Mouse (Mus musculus) spleen, postnatal 4 days (tissue): ENCODE results near the gene Pim1.
"Not testable (repeated sequence)": the region's sequence is repeated elsewhere in the genome, so short reads cannot be mapped to it uniquely, and the experiment has no call there.

ENCODE experiments used
- DNase-seq, 2 experiments: peaks; one replicate each; pipeline ENCODE4 v3.0.0; 2022; ENCODE audit warnings: low spot score in 2 of 2

Gene Pim1

DNA sequence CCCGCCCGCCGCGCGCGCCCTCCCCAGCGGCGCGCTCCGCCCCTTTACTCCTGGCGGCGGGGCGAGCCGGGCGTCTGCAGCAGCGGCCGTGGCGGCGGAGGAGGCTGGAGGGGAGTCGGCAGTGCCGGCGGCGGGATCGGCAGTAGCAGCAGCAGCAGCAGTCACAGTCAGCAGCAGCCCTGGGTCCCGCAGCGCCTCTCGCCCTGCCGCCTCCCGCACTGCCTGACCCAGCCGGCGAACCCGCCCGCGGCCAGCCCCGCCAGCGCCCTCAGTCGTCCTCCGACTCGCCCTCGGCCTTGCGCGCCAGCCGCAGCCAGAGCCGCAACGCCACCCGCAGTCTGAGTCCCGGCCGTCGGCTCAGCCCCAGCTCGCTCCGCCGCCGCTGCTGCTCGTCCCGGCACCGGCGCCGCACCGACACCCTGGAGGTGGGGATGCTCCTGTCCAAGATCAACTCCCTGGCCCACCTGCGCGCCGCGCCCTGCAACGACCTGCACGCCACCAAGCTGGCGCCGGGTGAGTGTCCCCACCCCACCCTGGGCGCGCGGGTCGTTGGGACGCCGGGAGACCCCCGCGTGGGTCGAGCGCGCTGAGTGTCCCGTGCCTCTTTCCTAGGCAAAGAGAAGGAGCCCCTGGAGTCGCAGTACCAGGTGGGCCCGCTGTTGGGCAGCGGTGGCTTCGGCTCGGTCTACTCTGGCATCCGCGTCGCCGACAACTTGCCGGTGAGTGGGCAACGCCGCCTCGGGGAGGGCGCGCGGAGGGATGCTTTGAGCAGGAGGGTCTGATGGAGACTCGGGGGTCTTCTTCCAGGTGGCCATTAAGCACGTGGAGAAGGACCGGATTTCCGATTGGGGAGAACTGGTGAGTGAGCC lies at the start of gene Pim1:
Pim1 (plus strand) TSS at position 41 of the 869 bp plus-strand sequence.
- peak in 1 of 2 experiments; percentile 90 for DNase-seq

DNA sequence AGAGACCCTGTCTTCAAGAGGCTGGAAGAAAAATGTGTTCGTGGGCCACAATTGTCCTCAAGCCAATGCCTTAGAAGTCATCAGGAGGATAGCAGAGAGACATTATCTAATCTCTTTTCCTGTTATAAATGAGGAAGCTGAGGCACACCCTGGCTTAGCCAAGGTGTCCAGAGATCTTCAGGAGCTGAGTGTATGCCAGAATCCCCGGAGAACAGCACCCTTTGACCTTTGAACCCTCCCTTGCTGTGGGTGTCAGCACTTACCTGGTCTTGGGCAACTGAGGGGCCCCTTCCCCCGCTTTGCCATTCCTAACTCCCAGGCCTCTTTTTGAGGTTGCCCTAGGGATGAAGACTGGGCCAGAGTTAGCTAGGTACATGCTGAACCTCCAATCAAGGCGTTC lies 49.0 kb upstream of the Pim1 start:
- no peak for DNase-seq

DNA sequence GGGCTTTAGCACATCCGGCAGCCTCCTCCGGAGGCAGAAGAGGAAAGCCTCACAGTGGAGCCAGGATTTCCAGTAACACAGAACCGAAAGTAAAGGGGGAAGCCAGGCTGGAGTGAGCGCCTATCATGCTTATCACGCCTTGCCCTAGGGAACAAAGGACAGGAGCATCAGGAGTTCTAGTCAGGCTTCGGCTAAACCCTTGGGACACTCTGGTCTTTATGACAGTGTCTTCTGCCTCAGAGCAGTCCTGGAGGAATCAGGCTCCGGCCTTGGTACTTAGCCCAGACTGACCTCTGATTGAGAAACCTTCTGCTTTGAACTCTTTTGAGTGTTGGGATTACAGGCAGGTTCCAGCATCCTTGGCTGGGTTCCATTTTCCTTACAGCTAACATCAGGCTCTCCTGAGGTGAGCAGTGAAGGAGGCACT lies 48.4 kb upstream of the Pim1 start:
- no peak for DNase-seq

DNA sequence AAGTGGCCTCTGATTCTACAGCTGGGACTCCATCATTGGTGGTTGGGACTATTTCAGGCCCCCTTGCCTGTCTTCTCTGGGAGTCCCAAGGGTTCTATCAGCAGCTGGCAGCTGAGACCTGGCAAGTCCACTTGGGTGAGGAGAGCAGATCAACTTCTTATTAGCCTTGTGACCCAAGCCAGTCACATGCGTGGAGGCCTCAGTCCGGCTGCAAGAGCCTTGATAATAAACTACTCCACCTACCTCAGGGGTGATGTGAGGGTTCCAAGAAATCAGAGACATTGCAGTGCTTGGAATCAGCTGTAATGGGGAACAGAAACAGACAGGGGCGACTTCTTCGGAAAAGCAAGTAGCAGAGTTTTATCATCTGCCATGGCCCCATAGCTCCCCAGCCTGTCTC lies 46.8 kb upstream of the Pim1 start:
- DNase-seq, result peak; percentile 67 to 76

DNA sequence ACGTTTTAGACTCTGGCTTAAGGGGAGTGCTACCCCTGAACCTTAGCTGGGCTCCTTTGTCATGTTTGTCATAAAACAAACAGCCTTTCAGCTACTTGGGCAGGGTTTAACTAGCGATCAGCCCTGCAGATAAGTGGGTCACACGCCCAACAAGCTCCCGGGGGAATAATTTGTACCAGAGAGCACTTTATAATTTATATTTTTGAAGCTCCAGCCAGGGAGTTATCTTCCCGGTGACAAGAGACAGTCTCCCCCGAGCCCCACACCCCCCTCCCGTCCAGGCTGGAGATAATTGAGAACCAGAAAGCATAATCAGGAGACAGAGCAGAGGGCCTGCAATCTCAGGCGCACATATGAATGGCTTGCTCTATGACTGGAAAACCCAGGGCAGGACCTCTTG lies 45.5 kb upstream of the Pim1 start:
- no peak for DNase-seq

DNA sequence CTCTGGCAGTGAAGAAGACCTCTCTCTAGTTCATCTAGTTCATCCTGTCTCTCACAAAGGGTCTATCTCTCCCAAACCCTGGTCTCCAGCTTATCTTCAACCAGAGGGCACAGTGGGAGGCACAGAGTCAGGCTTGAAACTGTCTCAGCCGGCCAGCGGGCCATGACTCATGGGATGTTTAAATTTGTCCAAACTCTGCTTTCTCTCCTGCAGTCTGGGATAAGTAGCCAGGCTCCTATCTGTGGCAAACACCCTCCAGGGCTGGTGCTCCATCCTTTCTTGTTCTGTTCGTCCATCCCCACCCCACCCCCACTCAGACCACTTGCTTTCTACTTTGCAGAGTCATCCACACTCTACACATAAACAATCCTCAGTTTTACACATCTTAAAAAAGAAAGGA lies 43.2 kb upstream of the Pim1 start:
- peak; percentile 78 to 79 for DNase-seq

DNA sequence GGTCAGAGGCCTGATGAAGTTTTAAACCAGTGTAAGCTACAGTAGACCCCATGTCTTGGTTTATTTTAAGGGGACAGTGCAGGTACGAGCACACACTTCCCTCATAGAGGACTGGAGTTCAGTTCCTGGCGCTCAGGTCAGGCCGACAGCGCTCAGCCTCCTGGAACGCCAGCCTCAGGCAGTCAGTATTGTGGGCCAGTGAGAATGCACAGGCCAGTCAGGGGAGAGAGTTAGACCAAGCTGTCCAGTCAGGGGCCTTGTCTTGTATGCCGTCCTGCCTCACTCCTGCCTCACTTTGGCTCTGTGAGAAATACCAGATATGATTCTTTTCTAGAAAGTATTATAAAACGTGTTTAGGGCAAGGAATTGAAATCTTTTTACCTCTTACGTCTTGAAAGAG lies 42.5 kb upstream of the Pim1 start:
- DNase-seq, result no peak

DNA sequence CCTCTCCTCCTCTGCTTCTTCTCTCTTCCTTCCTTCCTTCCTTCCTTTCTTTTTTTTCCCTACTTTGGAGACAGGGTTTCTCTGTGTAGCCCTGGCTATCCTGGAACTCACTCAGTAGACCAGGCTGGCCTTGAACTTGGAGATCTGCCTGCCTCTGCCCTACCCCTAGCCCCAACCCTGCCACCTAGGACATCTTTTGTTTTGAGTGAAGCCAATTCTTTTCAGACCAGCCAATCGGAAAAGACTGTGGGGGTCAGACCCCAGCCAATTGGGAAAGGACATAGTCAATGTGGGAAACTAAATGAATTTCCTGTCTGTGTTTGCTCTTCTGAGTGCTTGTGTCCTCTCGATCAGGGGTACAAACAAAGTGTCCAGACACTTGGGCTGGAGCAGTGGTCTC lies 42.0 kb upstream of the Pim1 start:
- DNase-seq, result no peak

DNA sequence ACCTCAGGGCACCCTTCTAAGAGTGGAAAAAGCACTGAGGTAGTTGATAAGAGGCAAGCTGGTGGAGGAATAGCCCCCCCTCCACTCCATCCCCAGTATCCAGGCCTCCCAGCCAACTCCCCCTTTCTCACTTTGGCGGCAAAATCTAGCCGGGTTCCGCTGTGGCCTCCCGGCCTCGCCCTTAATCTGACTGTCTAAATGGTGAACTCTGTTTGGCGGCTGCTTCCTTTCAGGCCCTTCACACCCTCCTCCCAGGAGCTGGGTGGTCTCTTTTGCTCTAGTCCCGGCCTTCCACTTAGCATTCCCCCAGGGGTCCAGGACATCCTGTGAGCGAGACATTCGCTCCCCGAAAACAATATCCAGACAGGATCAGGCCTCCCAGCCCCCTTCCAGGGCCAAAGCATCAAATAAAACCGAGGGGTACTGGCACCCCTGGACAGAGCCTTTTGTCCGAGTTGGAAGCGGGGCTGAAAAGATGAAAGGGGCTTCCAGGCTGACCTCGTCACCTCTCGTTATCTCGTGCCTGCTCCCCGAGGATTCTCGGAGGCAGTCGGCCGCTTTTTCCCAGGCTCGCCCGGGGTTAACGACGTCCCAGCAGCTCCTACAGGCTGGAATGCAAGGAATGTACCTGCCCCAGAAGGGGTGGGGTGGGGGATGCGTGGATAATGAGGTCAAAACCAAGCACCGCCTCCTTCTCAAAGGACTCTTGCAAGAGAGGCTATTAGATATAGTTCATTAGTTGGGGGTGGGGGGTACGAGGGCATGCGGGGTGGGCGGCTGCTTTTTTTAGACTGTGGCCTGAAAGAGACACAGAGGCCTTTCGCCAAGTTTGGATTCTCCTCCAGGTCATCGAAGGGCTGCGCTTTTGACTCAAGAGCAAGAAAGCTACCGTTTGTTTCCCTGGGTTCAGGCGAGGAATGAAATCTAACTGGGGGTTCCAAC lies 39.4 kb upstream of the Pim1 start:
- no peak for DNase-seq

DNA sequence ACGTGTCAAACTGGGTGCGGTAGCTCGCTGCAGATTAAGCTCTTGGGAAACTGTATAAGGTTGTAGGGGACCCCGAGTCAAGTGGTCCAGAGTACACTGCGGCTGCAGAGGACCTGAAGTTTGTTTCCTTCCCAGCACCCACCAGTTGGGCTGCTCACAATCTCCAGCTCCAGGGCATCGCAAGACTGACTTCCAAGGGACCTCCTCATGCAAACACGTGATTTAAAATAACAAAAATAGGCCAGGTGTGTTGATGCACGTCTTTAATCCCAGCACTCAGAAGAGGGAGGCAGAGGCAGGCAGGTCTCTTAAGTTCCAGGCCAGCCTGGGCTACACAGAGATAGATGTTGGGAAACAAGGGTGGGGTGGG lies 38.7 kb upstream of the Pim1 start:
- DNase-seq, result no peak

DNA sequence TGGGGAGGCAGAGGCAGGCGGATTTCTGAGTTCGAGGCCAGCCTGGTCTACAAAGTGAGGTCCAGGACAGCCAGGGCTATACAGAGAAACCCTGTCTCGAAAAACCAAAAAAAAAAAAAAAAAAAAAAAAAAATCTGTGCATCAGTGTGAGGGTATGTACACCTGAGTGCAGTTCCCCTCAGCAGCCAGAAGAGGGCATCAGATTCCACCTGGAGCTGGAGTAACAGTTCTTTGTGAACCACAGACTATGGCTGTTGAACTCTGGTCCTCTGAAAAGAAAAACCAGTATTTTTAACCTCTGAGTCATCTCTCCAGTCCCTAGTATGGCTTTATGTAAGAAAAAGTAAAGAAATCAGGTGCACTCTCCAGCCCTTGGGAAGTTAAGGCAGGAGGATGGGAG lies 36.4 kb upstream of the Pim1 start:
- not testable (repeated sequence) for DNase-seq

DNA sequence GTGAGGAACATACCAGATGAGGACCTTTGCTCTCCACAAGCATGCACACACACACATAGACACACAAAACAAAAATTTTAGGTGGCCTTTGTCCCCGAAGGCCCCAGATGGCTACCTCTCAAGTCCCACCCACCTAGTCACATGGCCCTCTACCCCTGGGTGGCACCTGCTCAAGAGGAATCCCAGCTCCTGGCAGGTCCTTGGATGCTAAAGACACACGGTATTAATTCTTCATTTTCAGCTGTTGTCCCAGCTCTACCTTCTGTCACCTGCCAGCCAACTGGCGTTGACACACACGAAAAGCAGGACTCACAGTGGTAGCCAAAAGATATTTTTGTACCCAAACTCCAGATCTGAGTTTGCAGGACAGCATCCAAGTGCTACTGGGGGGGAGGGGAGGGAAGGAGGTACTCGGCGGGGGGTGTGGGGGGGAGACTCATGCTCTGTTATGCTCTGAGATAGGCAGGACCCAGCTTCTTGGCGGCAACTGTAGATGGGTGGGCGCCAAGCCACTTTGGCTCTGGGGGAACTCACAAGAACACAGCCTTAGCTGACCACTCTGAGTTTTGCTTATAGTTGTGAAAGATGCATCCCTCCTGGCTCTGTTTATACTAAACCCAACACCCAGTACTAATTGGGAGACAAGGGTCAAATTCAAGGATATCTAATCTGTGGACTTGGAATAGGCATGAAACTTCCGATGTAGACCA lies 35.0 kb upstream of the Pim1 start:
- DNase-seq, result no peak

DNA sequence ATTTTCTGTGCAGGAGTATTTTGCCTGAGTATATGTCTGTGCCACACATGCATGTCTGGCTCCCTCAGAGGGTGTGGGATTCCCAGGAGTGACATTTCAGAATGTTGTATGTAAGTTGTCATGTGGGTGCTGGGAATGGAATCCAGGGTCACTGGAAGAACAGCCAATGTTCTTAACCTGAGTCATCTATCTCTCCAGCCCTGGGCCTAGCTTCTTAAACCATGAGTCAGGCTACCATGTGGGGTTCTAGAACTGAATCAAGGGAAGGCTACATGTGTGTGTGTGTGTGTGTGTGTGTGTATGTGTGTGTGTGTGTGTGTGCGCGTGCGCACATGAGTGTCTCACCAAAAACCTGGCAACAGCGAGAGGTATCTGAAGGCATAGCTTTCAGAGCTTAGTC lies 34.1 kb upstream of the Pim1 start:
- DNase-seq, result no peak

DNA sequence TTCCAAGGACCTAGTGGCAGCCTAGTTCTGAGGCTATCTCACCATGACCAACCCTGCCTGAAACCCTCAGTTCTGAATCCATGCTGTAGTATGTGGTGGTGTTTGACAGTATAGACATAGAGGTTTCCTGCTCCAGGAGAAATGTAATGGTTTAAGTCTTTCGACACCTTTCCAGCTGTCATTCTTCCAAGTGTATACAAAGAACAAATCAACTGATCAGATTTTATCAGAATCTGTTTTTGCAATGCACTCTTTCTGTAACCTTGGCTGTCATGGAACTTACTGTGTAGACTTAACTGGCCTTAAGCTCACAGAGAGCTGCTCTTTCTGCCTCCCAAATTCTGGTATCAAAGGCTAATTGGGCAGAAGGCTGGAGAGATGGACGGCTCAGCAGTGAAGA lies 33.6 kb upstream of the Pim1 start:
- DNase-seq, result no peak

DNA sequence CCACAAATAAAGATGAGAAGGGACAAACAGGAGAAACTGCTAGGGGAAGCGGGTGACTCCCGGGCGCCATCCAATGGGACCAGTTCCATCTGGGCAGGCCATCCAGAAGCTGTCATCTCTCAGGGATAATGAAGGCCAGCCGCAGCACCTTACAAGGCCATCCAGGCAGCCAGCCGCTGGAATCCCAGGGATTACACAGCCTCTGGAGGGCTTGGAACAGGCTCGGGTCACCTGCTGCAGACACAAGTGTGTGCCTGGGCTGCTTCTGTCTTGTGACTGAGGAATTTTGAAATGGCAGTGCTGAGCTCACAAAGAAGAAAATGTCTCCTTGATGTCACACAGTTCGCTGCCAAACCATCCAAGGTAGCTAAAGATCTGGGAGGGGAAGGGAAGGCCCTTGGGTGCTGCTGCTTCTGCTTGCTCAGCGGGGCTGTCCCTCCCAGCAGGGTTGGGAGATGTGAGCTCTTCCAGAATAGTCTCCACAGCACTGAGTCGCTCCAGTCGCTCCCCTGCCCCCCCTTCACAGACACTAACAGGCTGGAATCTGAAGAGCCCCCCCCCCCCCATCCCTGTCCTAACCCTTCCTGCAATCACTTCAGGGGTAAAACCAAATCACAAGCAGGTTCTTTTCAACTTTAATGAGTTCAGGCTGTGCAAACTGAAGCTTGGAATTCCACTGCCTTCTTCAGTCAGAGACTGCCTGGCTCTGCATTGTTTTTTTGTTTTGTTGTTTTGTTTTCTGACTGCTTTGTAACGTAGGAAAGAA lies 32.6 kb upstream of the Pim1 start:
- DNase-seq, result no peak

DNA sequence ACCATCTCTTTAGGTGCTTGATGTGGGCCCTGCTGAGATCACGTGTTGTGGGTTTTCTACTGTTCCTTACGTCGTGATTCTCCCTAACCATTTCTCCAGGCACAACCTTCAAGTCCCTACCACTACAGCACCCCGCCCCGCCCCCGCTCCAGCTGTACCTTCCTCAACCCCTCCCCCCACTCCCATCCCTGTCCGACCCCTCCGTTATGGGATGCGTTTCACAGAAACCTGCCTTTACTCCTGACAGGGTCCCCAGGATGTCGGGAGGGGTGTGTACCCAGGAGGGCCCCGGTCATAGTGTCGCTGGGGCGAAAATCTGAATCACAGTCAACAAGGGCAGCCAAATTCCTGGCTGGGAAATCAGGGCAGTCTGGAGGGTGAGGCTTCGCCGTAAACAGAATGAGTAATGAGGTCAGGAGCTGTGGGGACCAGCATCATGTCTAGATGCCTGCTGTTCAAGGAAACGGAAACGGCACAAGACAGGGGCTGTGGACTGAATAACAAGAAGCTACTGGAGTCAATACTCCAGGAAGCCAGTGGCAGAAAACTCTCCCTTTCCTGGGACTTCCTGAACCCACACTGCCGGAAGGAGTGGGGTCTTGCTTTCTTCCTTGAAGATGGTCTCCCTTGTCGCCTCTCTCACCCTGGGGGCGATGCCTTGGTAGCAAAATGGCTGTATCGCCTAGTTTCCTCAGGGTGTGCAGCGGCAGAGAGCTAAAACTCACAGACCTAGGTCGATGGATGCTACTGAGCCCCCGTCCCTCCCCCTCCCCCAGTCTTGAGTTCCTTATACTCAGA lies 31.0 kb upstream of the Pim1 start:
- no peak for DNase-seq

DNA sequence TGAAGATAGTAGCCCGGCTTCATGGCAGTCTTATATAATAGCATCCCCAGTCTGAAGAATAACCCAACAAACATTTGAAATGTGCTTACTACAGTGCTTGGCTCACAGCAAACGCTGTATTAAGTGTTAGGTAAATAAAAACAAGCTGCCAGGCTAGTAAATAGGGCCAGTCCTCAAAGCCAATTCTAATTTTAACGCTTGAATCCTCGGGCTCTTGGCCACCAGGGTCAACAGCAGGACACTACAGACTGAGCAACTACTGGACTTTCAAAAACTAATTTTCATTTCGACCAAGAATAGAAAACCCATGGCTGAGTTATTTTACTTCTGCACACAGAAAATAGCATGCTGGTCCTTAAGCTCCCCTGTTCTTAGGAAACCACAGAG lies 30.4 kb upstream of the Pim1 start:
- DNase-seq, result no peak

DNA sequence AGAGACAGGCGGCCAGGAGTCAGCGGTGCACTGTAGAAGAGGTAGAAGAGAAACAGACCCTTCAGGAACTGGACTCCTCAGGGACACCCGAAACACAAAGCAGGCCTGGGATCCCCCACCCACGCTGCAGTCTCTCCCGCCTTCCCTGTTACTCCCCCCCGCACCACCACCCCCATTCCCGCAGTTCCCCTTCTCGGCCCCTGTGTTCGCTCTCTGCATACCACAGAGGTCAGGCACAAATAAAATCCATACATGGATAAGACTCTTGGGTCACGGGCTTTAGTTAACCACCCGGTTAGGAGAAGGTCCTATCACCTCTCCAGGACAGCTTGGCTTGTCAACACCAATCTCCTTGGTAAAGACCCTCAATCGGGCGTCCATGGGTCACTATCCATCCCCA lies 26.9 kb upstream of the Pim1 start:
- no peak for DNase-seq

DNA sequence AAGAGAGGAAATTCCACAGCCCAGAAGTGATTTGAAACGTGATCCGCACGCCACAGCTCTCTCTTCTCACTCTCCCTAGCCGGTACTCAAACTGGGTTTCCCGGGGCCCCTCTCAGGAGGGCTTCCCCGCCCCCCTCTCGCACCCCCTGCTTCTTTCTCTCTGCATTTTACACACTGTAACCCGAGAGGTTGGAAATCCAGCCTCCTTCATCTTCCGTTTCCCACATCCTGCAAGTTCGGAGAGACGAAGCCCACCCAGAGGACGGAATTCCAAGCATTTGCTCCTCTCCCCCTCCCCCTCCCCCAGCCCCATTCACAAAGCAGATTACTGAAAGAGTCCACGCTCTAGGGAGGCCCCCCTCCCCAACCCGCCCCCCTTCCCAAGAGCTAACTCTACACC lies 26.5 kb upstream of the Pim1 start:
- DNase-seq, result no peak

DNA sequence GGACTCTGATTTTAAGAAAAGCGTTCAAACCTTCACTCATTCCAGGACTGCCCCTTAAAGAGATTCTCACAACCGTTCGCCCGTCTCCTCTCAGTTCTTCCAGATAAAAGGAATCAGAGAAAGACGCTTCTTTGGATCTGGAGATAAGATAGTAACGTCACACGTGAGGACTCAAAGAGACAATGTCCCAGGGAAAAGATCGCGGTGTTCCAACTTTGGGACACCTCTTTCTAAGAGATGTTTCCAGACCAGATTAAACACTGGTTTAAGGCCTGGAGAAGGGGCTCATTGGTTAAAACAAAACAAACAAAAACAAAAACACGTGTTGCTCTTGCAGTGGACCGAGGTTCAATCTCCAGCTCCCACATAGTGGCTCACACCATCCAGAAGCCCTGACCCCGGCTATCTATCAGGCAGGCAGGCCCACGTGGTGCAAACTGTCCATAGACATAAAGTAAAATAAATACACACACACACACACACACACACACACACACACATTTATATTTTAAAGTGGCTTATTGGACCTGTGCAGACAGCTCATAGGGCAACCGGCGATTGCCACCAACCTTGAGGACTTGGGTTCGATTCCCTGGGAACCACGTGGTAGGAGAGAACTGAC lies 25.9 kb upstream of the Pim1 start:
- no peak for DNase-seq
